Mouse (Mus musculus): ENCODE measurements at regions not wholly inside any gene's neighbourhood (a gene's known extent, or its start where the extent isn't known, plus 50 kb on each side); places are given as distances from the start of the nearest gene placed in this dataset.

GRCm38 (mm10) chr6:95179993-95180392 lies 63.0 kb downstream of the Kbtbd8 start:
- intact Hi-C loops (cut with DNase I), result no loop called here

GRCm38 (mm10) chr6:95182238-95182637 lies 65.2 kb downstream of the Kbtbd8 start:
- no peak for DNase-seq (ENCODE audit: low spot score in 2 of 2)
- intact Hi-C loops (cut with DNase I), result no loop called here

More at GRCm38 (mm10) chr6:95179993-95180392, 63.0 kb downstream of the Kbtbd8 start:
- no peak for DNase-seq (ENCODE audit: low spot score in 2 of 2)

GRCm38 (mm10) chr6:95185074-95185931 lies 68.3 kb downstream of the Kbtbd8 start:
- DNase-seq (ENCODE audit: low spot score in 2 of 2), result no peak
- intact Hi-C loops (cut with DNase I), result no loop called here

GRCm38 (mm10) chr6:95196631-95197030 lies 79.6 kb downstream of the Kbtbd8 start:
- intact Hi-C loops (cut with DNase I), result no loop called here
- no peak for DNase-seq (ENCODE audit: low spot score in 2 of 2)

GRCm38 (mm10) chr6:95198611-95199010 lies 81.6 kb downstream of the Kbtbd8 start:
- DNase-seq (ENCODE audit: low spot score in 2 of 2), result peak; percentile 42 to 58
- intact Hi-C loops (cut with DNase I), result no loop called here

GRCm38 (mm10) chr6:95202291-95202790 lies 85.3 kb downstream of the Kbtbd8 start:
- intact Hi-C loops (cut with DNase I), result loop anchor here (5.0 kb wide), 1 partner anchor 85 kb away; the partner anchor contains the start of gene Kbtbd8

GRCm38 (mm10) chr6:95202978-95203377 lies 85.9 kb downstream of the Kbtbd8 start:
- intact Hi-C loops (cut with DNase I), result loop anchor here (5.0 kb wide), 1 partner anchor 86 kb away; the partner anchor contains the start of gene Kbtbd8
- no peak for DNase-seq (ENCODE audit: low spot score in 2 of 2)

More at GRCm38 (mm10) chr6:95202291-95202790, 85.3 kb downstream of the Kbtbd8 start:
- peak in 1 of 2 experiments; percentile 14 for DNase-seq (ENCODE audit: low spot score in 2 of 2)

- DNase-seq (ENCODE audit: low spot score in 2 of 2), result no peak
- intact Hi-C loops (cut with DNase I), result loop anchor here (5.0 kb wide), 1 partner anchor 87 kb away; the partner anchor contains the start of gene Kbtbd8
Measured at GRCm38 (mm10) chr6:95204231-95204630, 87.2 kb downstream of the Kbtbd8 start.

GRCm38 (mm10) chr6:95207063-95207462 lies 90.0 kb downstream of the Kbtbd8 start:
- intact Hi-C loops (cut with DNase I), result no loop called here

GRCm38 (mm10) chr6:95217431-95217830 lies 100.4 kb downstream of the Kbtbd8 start:
- intact Hi-C loops (cut with DNase I), result no loop called here
- peak; percentile 68 to 92 for DNase-seq (ENCODE audit: low spot score in 2 of 2)

More at GRCm38 (mm10) chr6:95207063-95207462, 90.0 kb downstream of the Kbtbd8 start:
- peak; percentile 74 to 77 for DNase-seq (ENCODE audit: low spot score in 2 of 2)

GRCm38 (mm10) chr6:95218830-95219229 lies 101.8 kb downstream of the Kbtbd8 start:
- DNase-seq (ENCODE audit: low spot score in 2 of 2), result no peak
- intact Hi-C loops (cut with DNase I), result no loop called here

GRCm38 (mm10) chr6:95223537-95223936 lies 98.4 kb upstream of the Gm10234 start:
- peak; percentile 85 to 92 for DNase-seq (ENCODE audit: low spot score in 2 of 2)
- intact Hi-C loops (cut with DNase I), result loop anchor here (5.0 to 10.0 kb wide), 2 partner anchors 261 to 1784 kb away; no protein-coding TSS in a partner anchor

GRCm38 (mm10) chr6:95229885-95230284 lies 92.0 kb upstream of the Gm10234 start:
- no peak for DNase-seq (ENCODE audit: low spot score in 2 of 2)
- intact Hi-C loops (cut with DNase I), result loop anchor here (10.0 kb wide), 1 partner anchor 255 kb away; no protein-coding TSS in a partner anchor

GRCm38 (mm10) chr6:95234712-95235111 lies 87.2 kb upstream of the Gm10234 start:
- intact Hi-C loops (cut with DNase I), result no loop called here
- no peak for DNase-seq (ENCODE audit: low spot score in 2 of 2)

GRCm38 (mm10) chr6:95243657-95244056 lies 78.3 kb upstream of the Gm10234 start:
- intact Hi-C loops (cut with DNase I), result no loop called here
- DNase-seq (ENCODE audit: low spot score in 2 of 2), result no peak

GRCm38 (mm10) chr6:95244911-95245310 lies 77.0 kb upstream of the Gm10234 start:
- DNase-seq (ENCODE audit: low spot score in 2 of 2), result no peak
- intact Hi-C loops (cut with DNase I), result no loop called here

GRCm38 (mm10) chr6:95256303-95256702 lies 65.6 kb upstream of the Gm10234 start:
- DNase-seq (ENCODE audit: low spot score in 2 of 2), result no peak
- intact Hi-C loops (cut with DNase I), result no loop called here

- DNase-seq (ENCODE audit: low spot score in 2 of 2), result no peak
- intact Hi-C loops (cut with DNase I), result no loop called here
Measured at GRCm38 (mm10) chr6:95261001-95261400, 60.9 kb upstream of the Gm10234 start.

GRCm38 (mm10) chr6:95264011-95264869 lies 57.7 kb upstream of the Gm10234 start:
- intact Hi-C loops (cut with DNase I), result no loop called here
- no peak for DNase-seq (ENCODE audit: low spot score in 2 of 2)

- DNase-seq (ENCODE audit: low spot score in 2 of 2), result no peak
- intact Hi-C loops (cut with DNase I), result no loop called here
Measured at GRCm38 (mm10) chr6:95269524-95269923, 52.4 kb upstream of the Gm10234 start.
